Mouse (Mus musculus) liver, embryonic 14.5 days (tissue): ENCODE results near the gene Prpf8. TPM values are rescaled to one million over a fixed set of nuclear protein-coding genes. Genes with fewer than 3 reads are reported as not detected.

Experiments
- ATAC-seq: fragments of 200-750 bp; cut with Nextera tagmentation; 2 replicates; pipeline ENCODE4 v1.8.0; 2017; ENCODE audit warnings: moderate number of reproducible peaks, mild to moderate bottlenecking, moderate library complexity; ENCODE audit not compliant: insufficient read depth
- DNase-seq, 3 experiments: peaks; one replicate each; pipeline ENCODE4 v3.0.0-alpha.2; 2012 to 2013; ENCODE audit warnings: low read depth in 3 of 3, low spot score in 3 of 3
- H3K27ac ChIP-seq: fragments of 300-500 bp; sonication (generic); 2 replicates; pipeline ENCODE4 v1.5.1; 2014; ENCODE audit warnings: moderate library complexity, mild to moderate bottlenecking, control low read depth, inconsistent platforms
- H3K27me3 ChIP-seq: fragments of 300-500 bp; sonication (generic); 2 replicates; pipeline ENCODE4 v1.6.1; 2014; ENCODE audit warnings: mild to moderate bottlenecking, low read length, moderate library complexity; ENCODE audit not compliant: control insufficient read depth, insufficient read depth
- H3K36me3 ChIP-seq: fragments of 300-500 bp; sonication (generic); replicated peaks from 2 replicates; pipeline ENCODE4 v1.6.1; 2014; ENCODE audit warnings: low read depth; ENCODE audit not compliant: control insufficient read depth, insufficient read depth
- H3K4me1 ChIP-seq, 2 experiments: fragments of 200-500 bp in 1 of 2; fragments of 300-500 bp in 1 of 2; sonication (generic) in 1 of 2; replicated peaks; 2 replicates each; pipeline ENCODE4 v1.6.1; 2012 to 2014; ENCODE audit warnings: antibody characterized with exemption in 1 of 2, inconsistent platforms in 1 of 2, low read length in 1 of 2; ENCODE audit not compliant: control insufficient read depth in 2 of 2, insufficient read depth in 2 of 2
- H3K4me2 ChIP-seq: fragments of 300-500 bp; sonication (generic); 2 replicates; pipeline ENCODE4 v1.6.1; 2014; ENCODE audit warnings: low read depth, mild to moderate bottlenecking, control low read depth, moderate library complexity
- H3K4me3 ChIP-seq, 2 experiments: fragments of 200-500 bp in 1 of 2; fragments of 300-500 bp in 1 of 2; sonication (generic) in 1 of 2; 2 replicates each; pipeline ENCODE4 v1.5.1; 2012 to 2014; ENCODE audit warnings: low read depth in 2 of 2, low read length in 2 of 2, mild to moderate bottlenecking in 2 of 2, control low read depth in 1 of 2, inconsistent platforms in 1 of 2, moderate library complexity in 1 of 2; ENCODE audit not compliant: insufficient read depth in 1 of 2
- H3K9ac ChIP-seq: fragments of 300-500 bp; sonication (generic); replicated peaks from 2 replicates; pipeline ENCODE4 v1.6.1; 2014; ENCODE audit warnings: mild to moderate bottlenecking, control low read depth, moderate library complexity
- H3K9me3 ChIP-seq: fragments of 300-500 bp; sonication (generic); 2 replicates; pipeline ENCODE4 v1.6.1; 2016; ENCODE audit warnings: low read length, mixed read lengths; ENCODE audit not compliant: control insufficient read depth
- CTCF ChIP-seq: IDR thresholded peaks from 2 replicates; pipeline ENCODE4 v1.5.1; 2016; ENCODE audit warnings: antibody characterized with exemption, low read depth, control low read depth
- EP300 ChIP-seq: IDR thresholded peaks from 2 replicates; pipeline ENCODE4 v1.6.1; 2016; ENCODE audit warnings: antibody characterized with exemption, low read depth
- WGBS: fragments of 180-500 bp; shearing (Covaris S2); extraction: QIAGEN DNeasy Blood & Tissue Kit; methylation state at CpG from one replicate; pipeline ENCODE4 v1.1.7; 2014; ENCODE audit not compliant: insufficient replicate concordance; 5-methylcytosine and 5-hydroxymethylcytosine counted together
- polyA plus RNA-seq, 2 experiments: library from polyadenylated mRNA; depleted of rRNA in 1 of 2; stranded (reverse) in 1 of 2; unstranded in 1 of 2; fragments of >200 nt; fragmentation: Nextera tagmentation in 1 of 2; extraction: Ambion mirVana in 1 of 2; gene quantifications; 2 replicates each; pipeline versions ENCODE4 v1.2.1 to v1.2.3; 2012 to 2014

Prpf8 gene
- polyA plus RNA-seq, 2 experiments = 34.2 to 38.1 TPM

DNA sequence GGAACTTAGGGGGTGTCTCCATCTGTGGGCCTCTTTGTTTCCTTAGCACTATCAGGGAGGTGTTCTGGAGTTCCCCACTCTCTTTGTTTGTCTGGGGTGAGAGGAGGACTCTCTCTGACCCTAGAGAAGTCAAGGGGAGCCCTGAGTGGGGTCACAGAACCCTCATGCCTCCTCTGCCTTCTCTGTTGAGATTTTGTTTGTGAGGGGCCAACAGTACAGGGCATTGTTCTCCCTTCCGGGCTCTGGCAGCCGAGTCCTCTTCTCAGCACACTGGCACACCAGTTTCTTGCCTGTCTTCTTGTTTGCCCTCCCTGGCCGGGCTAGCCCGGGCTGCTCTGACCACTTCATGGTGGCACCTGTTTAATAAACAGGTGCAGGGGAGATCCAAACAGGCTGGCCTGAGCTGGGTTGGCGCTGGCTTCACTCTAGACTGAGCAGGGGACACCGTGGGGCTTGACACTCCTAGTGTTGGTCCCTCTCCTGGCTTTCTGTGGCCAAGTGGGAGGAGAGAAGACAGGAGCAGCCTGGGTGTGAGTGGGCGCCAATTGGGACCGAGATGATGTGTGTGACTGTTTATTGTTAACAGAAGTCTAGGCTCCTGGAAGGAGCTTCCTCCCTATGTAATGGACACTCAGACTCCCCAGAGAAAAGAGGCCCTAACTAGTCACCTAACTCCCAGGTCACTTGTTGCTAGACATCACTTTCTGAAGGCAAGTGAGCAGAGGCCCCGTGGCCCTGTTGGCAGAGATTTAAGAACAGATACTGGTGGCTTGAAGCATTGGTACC lies 51.8 kb downstream of the Prpf8 start:
- Histone ChIP-seq H3K4me2 (no peak overlapping the region), H3K9ac (no peak overlapping the region), H3K27me3 (peaks cover under 1% of the 10 kb centered on the region; the same call in 1 of the 2 replicates), H3K36me3 (no peaks in the 10 kb centered on the region), H3K4me1 (peaks cover 5 to 26% of the 10 kb centered on the region in 2 experiments), H3K9me3 (no peaks in the 10 kb centered on the region), H3K27ac (no peak overlapping the region), H3K4me3 (no peak overlapping the region)
- TF ChIP-seq EP300 (no peak), CTCF (no peak)
- no peak for ATAC-seq
- DNase-seq = no peak
- WGBS = 59% methylated on average over 9 of the region's 9 CpGs

GRCm38 (mm10) chr11:75538970-75539299 lies 52.3 kb downstream of the Prpf8 start:
- H3K4me2 ChIP-seq = no peak overlapping the region
- WGBS = 68% methylated on average over 13 of the region's 13 CpGs
- no peak overlapping the region for H3K27ac ChIP-seq
- H3K4me3 ChIP-seq = no peak overlapping the region
- H3K4me1 ChIP-seq = peaks cover 5 to 26% of the 10 kb centered on the region in 2 experiments
- H3K27me3 ChIP-seq = no peaks in the 10 kb centered on the region
- no peak for TF ChIP-seq CTCF
- TF ChIP-seq EP300 = no peak
- ATAC-seq (no peak), DNase-seq (no peak)
- no peaks in the 10 kb centered on the region for H3K9me3 ChIP-seq
- no peaks in the 10 kb centered on the region for H3K36me3 ChIP-seq
- H3K9ac ChIP-seq = no peak overlapping the region

- no peaks in the 10 kb centered on the region for H3K9me3 ChIP-seq
- ATAC-seq (no peak), DNase-seq (no peak)
- no peak overlapping the region for H3K27ac ChIP-seq
- H3K4me2 ChIP-seq = no peak overlapping the region
- no peak for TF ChIP-seq CTCF
- no peak for TF ChIP-seq EP300
- H3K4me3 ChIP-seq = no peak overlapping the region
- no peaks in the 10 kb centered on the region for H3K36me3 ChIP-seq
- peaks cover 3 to 20% of the 10 kb centered on the region in 2 experiments for H3K4me1 ChIP-seq
- H3K27me3 ChIP-seq = no peaks in the 10 kb centered on the region
- 77% methylated on average over 8 of the region's 8 CpGs for WGBS
- no peak overlapping the region for H3K9ac ChIP-seq
These were observed 53.6 kb downstream of the Prpf8 start for GRCm38 (mm10) chr11:75540209-75540608.

- no peak overlapping the region for H3K4me3 ChIP-seq
- no peaks in the 10 kb centered on the region for H3K27me3 ChIP-seq
- H3K27ac ChIP-seq = no peak overlapping the region
- DNase-seq = no peak
- WGBS = 40% methylated on average over 19 of the region's 19 CpGs
- TF ChIP-seq EP300 = no peak
- no peak for TF ChIP-seq CTCF
- ATAC-seq = no peak
- H3K4me1 ChIP-seq = peaks cover 9 to 22% of the 10 kb centered on the region in 2 experiments
- H3K36me3 ChIP-seq = no peaks in the 10 kb centered on the region
- H3K9me3 ChIP-seq = no peaks in the 10 kb centered on the region
- H3K9ac ChIP-seq = no peak overlapping the region
- no peak overlapping the region for H3K4me2 ChIP-seq
These were observed 54.3 kb downstream of the Prpf8 start for GRCm38 (mm10) chr11:75540710-75541581.

- 80% methylated on average over 9 of the region's 9 CpGs for WGBS
These were observed 58.1 kb downstream of the Prpf8 start for GRCm38 (mm10) chr11:75544713-75545112.

More at GRCm38 (mm10) chr11:75544713-75545112, 58.1 kb downstream of the Prpf8 start:
- H3K9me3 ChIP-seq = no peaks in the 10 kb centered on the region
- no peak overlapping the region for H3K27ac ChIP-seq
- H3K9ac ChIP-seq = no peak overlapping the region
- no peaks in the 10 kb centered on the region for H3K27me3 ChIP-seq
- DNase-seq = no peak
- H3K4me3 ChIP-seq = no peak overlapping the region
- H3K4me2 ChIP-seq = no peak overlapping the region
- no peak for TF ChIP-seq EP300
- no peak for TF ChIP-seq CTCF
- no peaks in the 10 kb centered on the region for H3K36me3 ChIP-seq
- no peak for ATAC-seq
- H3K4me1 ChIP-seq = peaks cover 17 to 31% of the 10 kb centered on the region in 2 experiments
